Mouse (Mus musculus) skeletal muscle tissue, postnatal 0 days (tissue): ENCODE results near the gene Eif4a3. TPM values are rescaled to one million over a fixed set of nuclear protein-coding genes. Genes with fewer than 3 reads are reported as not detected.

Experiments
- polyA plus RNA-seq: library from polyadenylated mRNA; unstranded; fragments of >200 nt; fragmentation: Nextera tagmentation; extraction: Ambion mirVana; gene quantifications from 2 replicates; pipeline ENCODE4 v1.2.1, GENCODE M21; 2015

The Eif4a3 gene
- polyA plus RNA-seq, result 152 and 165 TPM in 2 replicates

DNA sequence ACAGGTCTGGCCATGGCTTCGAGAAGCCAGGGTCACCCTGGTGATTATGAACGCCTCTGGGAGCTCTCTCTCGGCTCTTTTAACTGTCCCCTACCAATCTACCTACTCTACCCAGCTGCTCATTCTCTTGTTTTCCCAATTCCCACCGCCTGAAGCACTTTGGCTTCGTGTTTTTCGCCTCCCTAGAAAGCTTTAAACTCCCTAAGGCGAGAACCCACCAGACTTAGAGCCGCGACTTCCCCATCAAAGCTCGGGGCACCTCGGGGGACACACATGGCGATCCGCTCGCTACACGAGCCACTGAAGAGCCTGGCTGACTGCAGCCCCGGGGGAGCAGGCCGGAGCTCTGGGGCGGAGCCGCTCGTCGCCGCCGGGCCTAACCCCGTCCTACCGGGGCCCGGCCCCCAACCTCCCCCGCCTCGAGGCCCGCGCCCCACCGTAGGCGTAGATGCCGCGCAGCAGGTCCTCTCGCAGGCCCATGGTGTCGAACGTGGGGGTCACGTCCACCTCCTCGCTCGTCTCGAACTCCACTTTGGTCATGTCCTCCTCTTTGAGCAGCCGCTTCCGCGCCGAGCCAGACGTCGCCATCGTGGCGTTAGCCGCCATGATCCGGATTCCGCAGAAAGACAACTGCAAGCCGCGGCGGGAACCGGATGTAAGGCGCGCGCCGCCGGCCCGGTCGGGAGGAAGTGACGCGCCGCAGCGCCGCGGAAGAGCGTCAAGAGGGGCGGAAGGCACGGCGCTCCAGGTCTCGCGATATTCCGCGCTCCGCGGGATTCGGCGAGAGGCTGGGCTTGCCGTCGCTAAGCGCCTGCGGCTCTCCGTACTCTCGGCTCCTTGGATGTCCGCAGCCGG lies at the start of gene Eif4a3:
Gene Eif4a3, minus strand, starts transcription at position 699 of the 855 bp plus-strand sequence.

DNA sequence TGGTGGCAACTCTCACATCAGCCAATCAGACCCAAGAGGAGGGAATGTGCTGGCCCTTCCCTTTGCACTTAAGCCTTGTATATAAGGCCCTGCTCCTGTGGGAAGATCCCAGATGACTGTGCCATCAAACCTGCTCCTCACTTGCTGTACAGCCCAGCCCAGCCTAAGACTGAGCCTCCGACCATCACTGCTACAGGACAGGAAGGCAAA lies 7.7 kb upstream of the Eif4a3 start, which contains the start of gene Card14:
Gene Card14, plus strand, starts transcription at position 111 of the 210 bp plus-strand sequence.

DNA sequence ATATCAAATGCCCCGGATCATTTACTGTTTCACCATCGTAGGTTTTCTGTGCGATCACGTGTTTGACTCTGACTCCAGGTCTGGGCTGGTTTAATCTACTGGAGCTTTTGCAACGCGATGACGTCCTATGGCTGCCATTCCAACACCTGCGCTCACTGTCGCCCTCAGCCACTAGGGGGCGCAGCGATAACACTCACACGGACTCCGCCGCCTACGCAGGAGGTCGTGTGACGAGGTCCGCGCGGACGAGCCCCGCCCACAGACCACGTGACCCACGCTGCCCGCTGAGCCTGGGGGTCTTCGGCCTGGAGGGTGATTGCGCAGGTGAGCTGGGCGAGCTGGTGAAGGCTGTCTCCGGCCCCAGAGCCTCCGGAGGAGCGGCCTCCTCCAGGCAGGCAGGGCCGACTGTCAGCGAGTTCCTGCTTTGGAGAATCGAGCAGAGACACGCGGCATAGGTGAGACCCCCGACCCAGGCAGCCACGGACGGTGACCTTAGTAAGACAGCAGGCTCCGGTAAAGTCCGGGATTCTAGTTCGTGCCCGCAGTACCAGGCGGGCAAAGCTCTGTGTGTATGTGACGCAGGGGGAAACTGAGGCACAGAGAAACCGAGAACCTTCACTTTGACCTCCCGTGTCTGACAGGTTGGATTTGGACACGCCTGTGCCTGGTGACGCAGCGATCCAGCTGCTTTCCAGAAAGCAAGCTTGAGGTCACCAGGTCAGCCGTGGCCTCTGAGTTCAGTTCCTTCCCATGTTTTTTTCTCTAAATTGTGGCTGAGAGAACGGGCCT lies 31.9 kb downstream of the Eif4a3 start, which contains the start of gene Gaa:
Gene Gaa, plus strand, starts transcription at position 120 of the 789 bp plus-strand sequence.

Other genes with a start within 250 kb of the Eif4a3 start
- gene Cbx4, start 213.9 kb downstream of the Eif4a3 start, polyA plus RNA-seq, result 3.2 and 6.5 TPM in 2 replicates
- gene Tbc1d16, start 71.6 kb downstream of the Eif4a3 start, polyA plus RNA-seq, result 4.0 and 4.3 TPM in 2 replicates
- 0.37 and 0.67 TPM in 2 replicates for gene Ccdc40, start 71.5 kb downstream of the Eif4a3 start, polyA plus RNA-seq
- gene Gaa, start 32.2 kb downstream of the Eif4a3 start, polyA plus RNA-seq, result 55.5 and 60.7 TPM in 2 replicates
- gene Card14, start 7.7 kb upstream of the Eif4a3 start, polyA plus RNA-seq, result 0.18 and 0.19 TPM in 2 replicates
- 3.3 and 4.2 TPM in 2 replicates for gene Sgsh, start 55.4 kb upstream of the Eif4a3 start, polyA plus RNA-seq
- gene Slc26a11, start 55.5 kb upstream of the Eif4a3 start, polyA plus RNA-seq, result 3.5 and 3.8 TPM in 2 replicates
- gene Rnf213, start 93.0 kb upstream of the Eif4a3 start, polyA plus RNA-seq, result 3.0 and 3.3 TPM in 2 replicates
- 7.4 and 8.1 TPM in 2 replicates for gene Endov, start 191.3 kb upstream of the Eif4a3 start, polyA plus RNA-seq
- gene Nptx1, start 247.7 kb upstream of the Eif4a3 start, polyA plus RNA-seq, result 0.13 and 0.24 TPM in 2 replicates